Mouse (Mus musculus) kidney, adult 2 months (tissue): ENCODE measurements at regions not wholly inside any gene's neighbourhood (a gene's known extent, or its start where the extent isn't known, plus 50 kb on each side); places are given as distances from the start of the nearest gene placed in this dataset.
"Not testable (repeated sequence)": the region's sequence is repeated elsewhere in the genome, so short reads cannot be mapped to it uniquely, and the experiment has no call there.

Source experiments
- CTCF ChIP-seq: fragments of 200-500 bp; conservative IDR thresholded peaks from 2 replicates; pipeline ENCODE4 v1.5.1; 2011; ENCODE audit warnings: low read depth, mild to moderate bottlenecking, control low read depth, low read length, moderate library complexity, mixed read lengths; ENCODE audit not compliant: insufficient read depth, insufficient read length
- POLR2A ChIP-seq: fragments of 200-500 bp; IDR thresholded peaks from one replicate; pipeline ENCODE4 v1.6.1; 2011; ENCODE audit warnings: low read depth, low read length, control low read depth

GRCm38 (mm10) chr8:112236751-112237150 lies 221.9 kb upstream of the Gm6793 start:
- not testable (repeated sequence) for TF ChIP-seq POLR2A, CTCF
